Mouse (Mus musculus) left cerebral cortex, adult 2 months (tissue): ENCODE results near the gene Shroom1. TPM values are rescaled to one million over a fixed set of nuclear protein-coding genes. Genes with fewer than 3 reads are reported as not detected.
A peak's percentile ranks its signal among the peaks of the same experiment; 100 is the strongest.

Experiments used
- DNase-seq, 2 experiments: peaks; one replicate each; pipeline ENCODE4 v3.0.0; 2021 to 2022; ENCODE audit warnings: low spot score in 2 of 2, mixed read lengths in 1 of 2; ENCODE audit errors: extremely low spot score in 1 of 2
- H3K27ac ChIP-seq: fragments of 200-600 bp; 2 replicates; pipeline ENCODE4 v1.8.1; 2022
- H3K4me3 ChIP-seq: fragments of 200-600 bp; 2 replicates; pipeline ENCODE4 v1.8.1; 2022
- CTCF ChIP-seq: fragments of 200-600 bp; IDR thresholded peaks from 2 replicates; pipeline ENCODE4 v1.8.1; 2022; ENCODE audit warnings: antibody characterized with exemption, mild to moderate bottlenecking, moderate library complexity
- intact Hi-C: fragments of 180-260 bp; cut with DNase I; formaldehyde crosslinking; loops from one replicate; pipeline ENCODE4 v1.15.1; 2025
- total RNA-seq, 2 experiments: library from RNA; stranded (reverse); gene quantifications; 2 replicates each; pipeline ENCODE4 v1.2.3; 2021

The Shroom1 gene
- total RNA-seq, 2 experiments from 2014 or later: 5.4 to 6.3 TPM

DNA sequence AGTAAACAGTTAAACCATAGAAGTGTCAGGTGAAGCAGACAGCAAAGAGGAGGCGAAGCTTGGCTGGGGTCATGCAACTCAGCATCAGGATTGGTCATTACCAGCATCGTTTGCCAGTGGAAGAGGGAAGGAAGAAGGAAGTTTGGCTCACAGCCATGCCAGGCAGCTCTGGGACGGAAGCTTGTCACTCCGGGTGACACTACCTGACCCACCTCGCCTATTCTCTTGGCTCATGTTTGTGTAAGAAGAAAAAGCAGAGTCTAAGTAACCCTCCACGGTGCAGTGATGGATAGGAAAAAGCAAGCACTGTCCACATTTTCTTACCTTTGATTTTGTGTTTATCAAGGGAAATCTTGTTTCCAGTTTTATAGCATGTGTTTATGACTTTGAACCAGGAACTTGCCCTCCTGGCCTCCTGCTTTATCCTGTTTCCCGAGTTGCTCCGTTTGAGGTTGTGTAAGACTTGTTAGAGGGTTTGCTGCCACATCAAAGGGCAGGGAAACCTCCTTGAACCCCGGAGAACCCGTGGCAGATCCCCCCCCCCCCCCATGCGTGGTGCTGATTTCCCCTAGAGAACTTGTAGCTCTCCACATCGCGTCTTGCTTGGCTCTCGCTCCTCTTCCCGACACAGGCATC lies 6.8 kb upstream of the Shroom1 start:
- intact Hi-C loops: loop anchor here (10.0 kb wide), 1 partner anchor 1035 kb away; no protein-coding TSS in a partner anchor
- DNase-seq: no peak
- no peak overlapping the region for H3K4me3 ChIP-seq
- TF ChIP-seq CTCF: no peak
- no peak overlapping the region for H3K27ac ChIP-seq

DNA sequence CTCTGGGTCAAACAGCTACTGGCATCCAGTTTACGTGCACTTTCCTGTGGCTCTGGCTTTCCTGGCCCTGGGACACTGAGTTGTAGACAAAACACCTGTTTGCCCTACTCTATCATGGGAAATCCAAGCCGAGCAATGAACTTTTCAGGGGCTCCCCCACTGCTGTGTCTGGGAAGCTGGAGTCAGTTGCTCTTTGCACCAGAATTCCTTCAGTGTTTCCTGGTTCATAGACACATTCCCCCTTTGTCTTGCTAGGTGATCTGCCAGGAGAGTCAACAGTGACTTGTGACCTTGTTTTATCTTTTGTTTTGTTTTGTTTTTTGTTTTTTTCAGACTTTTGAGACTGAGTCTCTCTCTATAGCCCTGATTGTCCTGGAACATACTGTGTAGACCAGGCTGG lies 5.6 kb upstream of the Shroom1 start:
- H3K4me3 ChIP-seq: no peak overlapping the region
- intact Hi-C loops: loop anchor here (10.0 kb wide), 1 partner anchor 1037 kb away; no protein-coding TSS in a partner anchor
- no peak for TF ChIP-seq CTCF
- H3K27ac ChIP-seq: no peak overlapping the region
- no peak for DNase-seq

DNA sequence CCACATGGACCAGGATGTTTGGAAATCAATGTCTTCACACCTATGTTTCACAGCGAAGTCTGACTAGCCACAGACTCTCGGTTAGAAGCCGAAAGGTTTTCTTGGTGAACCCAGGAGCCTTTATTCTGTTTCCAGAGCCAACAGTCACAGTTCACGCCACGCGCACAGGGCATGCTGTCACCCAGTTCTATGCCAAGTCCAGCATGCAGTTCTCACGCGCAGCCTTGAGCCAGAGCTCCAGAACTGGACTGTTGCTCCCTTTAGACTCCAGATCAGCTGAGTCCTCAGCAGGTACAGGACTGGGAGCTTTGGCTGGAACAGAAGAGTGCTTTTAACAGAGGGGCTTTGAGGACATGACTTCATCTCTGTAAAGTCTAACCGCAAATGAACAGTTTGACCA lies 4.6 kb upstream of the Shroom1 start:
- TF ChIP-seq CTCF: no peak
- Histone ChIP-seq H3K4me3 (no peak overlapping the region), H3K27ac (no peak overlapping the region)
- intact Hi-C loops: loop anchor here (10.0 kb wide), 1 partner anchor 1038 kb away; no protein-coding TSS in a partner anchor
- no peak for DNase-seq

DNA sequence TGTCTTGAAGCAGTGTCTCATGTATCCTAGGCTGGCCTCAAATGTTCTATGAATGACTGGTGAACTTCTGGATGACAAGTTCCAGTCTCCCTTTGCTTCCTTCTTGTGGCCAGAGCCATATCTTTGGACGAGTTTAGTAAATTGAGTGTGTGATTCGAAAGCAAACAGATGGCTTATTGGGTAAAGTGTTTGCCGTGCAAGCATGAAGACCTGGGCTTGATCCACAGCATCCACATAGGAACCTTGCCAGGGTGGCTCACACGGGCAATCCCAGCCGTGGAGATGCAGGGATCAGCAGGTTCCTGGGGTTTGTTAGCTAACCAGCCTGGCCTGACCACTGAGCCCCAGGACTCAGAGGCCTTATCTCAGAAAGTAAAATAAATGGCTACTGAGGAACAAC lies 4.0 kb upstream of the Shroom1 start:
- intact Hi-C loops: loop anchor here (10.0 kb wide), 1 partner anchor 1038 kb away; no protein-coding TSS in a partner anchor
- no peak for DNase-seq
- no peak for TF ChIP-seq CTCF
- Histone ChIP-seq H3K27ac (no peak overlapping the region), H3K4me3 (no peak overlapping the region)

DNA sequence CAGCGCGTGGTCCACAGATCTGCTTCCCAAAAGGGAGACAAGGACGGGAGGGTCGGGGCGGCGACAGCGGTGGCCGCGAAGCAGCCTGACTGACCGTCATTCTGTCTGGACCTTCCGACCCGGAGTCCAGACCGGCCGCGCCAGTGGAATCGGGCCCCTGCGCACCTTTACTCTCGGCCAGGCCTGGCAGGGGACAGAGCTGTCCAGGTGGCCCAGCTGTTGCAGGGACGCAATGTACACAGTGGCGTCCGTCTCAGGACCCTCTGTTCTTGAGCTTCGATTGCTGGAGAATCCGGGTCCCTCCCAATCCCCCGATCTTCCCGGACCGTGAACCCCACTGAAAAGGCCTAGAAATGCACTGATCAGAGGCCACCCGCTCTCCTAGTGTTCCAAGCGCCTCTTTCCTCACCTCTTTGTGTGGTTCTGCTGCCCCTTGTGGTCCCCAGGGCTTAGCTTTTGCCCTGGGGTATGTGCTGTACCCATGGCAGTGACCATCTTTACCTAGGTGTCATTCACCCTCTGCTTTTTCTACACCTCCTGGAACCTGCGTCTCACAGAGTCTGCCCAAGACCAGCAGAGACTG lies 458 bp downstream of the Shroom1 start:
- TF ChIP-seq CTCF: peak; percentile 21
- intact Hi-C loops: loop anchor here (10.0 kb wide), 1 partner anchor 1043 kb away; no protein-coding TSS in a partner anchor
- H3K27ac ChIP-seq: peak overlapping the region; percentile 71
- DNase-seq: no peak
- H3K4me3 ChIP-seq: peak overlapping the region; percentile 60

DNA sequence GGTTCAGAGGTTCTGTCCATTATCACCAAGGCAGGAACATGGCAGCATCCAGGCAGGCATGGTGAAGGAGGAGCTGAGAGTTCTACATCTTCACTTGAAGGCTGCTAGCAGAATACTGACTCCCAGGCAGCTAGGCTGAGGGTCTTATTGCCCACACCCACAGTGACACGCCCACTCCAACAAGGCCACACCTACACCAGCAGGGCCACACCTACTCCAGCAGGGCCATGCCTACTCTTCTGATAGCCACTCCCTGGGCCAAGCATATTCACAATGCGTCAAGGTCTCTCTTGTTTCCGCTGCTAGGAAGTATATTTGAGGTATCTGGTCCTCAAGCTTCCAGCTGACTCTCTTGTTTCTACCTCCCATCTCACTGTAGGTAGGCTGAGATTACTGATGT lies 2.0 kb downstream of the Shroom1 start:
- no peak overlapping the region for H3K27ac ChIP-seq
- no peak for TF ChIP-seq CTCF
- no peak for DNase-seq
- no peak overlapping the region for H3K4me3 ChIP-seq
- intact Hi-C loops: loop anchor here (10.0 kb wide), 1 partner anchor 1044 kb away; no protein-coding TSS in a partner anchor

DNA sequence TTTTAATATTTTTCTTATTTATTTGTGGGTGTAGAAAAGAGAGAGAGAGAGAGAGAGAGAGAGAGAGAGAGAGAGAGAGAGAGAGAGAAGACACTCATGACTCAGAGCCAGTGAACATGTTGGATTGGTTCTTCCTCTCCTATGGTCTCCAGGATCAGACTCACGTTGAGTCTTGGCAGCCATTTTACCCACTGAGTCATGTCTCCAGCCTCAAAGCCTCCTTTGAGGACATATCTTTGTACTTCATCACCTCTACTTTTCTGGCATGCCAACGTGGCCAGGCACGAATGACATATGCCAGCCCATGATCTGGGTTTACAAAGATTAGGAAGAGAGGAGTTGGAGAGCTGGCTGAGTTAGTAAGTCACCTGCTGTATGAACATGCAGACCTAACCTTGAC lies 3.2 kb downstream of the Shroom1 start:
- H3K27ac ChIP-seq: no peak overlapping the region
- H3K4me3 ChIP-seq: no peak overlapping the region
- intact Hi-C loops: loop anchor here (10.0 kb wide), 1 partner anchor 385 kb away; no protein-coding TSS in a partner anchor
- no peak for TF ChIP-seq CTCF
- no peak for DNase-seq

DNA sequence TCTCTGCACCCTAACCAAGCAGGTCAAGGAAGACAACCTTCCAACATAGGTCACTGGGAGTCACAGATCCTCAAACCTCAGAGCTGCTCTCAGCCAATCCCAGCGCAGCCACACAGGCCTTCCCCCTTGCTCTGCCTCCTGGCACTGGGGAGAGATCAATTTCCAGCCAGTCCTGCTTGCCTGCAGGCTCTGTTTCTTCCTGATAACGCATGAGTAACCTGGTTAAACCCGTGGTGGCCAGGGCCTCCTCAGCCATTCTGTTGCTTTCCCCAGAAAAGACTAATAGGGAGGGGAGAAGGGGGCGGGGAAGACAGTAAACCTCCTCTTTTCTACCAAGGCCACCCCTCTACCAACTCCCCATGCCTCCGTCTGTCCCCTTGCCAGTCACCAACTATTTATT lies 4.7 kb downstream of the Shroom1 start:
- no peak for TF ChIP-seq CTCF
- H3K27ac ChIP-seq: no peak overlapping the region
- no peak for DNase-seq
- intact Hi-C loops: loop anchor here (10.0 kb wide), 1 partner anchor 383 kb away; no protein-coding TSS in a partner anchor
- H3K4me3 ChIP-seq: no peak overlapping the region

DNA sequence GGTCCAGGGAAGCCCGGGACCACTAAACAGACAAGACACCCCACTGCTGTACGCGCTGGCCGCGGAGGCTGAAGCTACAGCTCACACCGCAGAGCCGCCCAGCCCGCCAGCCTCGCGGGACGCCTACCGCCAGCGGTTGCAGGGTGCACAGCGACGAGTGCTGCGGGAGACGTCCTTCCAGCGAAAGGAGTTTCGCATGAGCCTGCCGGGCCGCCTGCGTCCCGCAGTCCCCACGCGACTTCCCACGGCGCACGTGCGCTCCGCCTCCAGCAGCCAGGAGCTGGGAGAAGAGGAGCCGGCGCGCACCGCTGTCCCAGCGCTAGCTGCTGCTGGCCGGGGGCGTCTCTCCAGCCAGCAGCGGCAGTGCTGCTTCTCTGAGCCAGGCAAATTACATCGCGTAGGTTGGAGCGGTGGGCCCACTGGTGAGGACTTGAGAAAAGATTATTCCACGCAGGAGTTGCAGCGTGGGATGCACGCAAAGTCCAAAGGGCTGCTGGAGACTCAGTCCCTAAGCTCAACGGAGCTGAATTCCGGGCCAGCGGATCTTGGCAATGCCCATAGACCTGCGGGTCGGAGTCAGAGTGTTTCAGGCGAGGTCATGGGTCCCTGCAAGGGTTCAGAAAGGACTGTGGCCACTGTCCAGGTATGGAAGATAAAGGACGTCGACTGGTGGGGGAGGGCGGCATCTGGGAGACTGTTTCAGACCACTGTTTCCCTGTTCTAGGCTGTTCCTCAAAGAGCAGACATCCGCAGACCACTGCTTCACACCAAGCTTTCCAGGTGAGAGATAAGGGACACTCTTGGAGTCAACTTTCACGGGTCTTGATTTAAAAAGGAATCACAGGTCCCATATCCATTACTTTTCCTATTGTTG lies 6.8 kb downstream of the Shroom1 start:
- Histone ChIP-seq H3K27ac (peak overlapping the region; percentile 74), H3K4me3 (peak overlapping the region; percentile 49)
- intact Hi-C loops: loop anchor here (10.0 kb wide), 1 partner anchor 381 kb away; no protein-coding TSS in a partner anchor
- TF ChIP-seq CTCF: no peak
- DNase-seq: peak; percentile 75 to 78

DNA sequence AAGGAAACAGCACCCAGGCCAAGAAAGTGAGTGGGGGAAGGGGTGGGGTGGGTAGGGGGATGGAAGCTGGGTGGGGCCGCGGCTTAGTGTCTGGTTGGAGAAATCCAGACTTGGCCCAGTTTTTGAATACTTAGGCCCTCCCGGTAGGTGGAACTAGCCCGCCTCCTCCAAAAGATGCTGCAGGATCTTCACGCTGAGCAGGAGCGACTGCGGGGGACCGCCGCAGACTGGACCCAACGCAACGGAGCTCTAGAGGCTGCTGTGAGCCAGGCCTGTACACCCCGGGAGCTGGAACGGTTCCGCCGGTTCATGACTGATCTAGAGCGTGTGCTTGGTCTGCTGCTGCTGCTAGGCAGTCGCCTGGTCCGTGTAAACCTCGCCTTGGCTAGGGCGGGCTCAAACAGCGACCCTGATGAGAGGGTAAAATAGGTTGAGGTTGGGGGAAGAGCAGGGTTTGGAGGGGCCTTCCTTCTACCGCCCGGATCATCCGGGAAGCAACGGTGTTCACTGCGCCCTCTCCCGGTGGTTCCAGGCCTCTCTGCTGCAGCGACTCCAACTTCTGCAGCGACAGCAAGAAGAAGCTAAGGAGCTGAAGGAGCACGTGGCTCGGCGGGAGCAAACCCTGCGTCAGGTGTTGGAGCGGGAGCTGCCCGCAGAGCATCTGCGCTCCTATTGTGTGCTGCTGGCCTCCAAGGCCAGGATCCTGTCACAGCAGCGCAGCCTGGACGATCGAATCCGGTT lies 9.4 kb downstream of the Shroom1 start:
- peak overlapping the region; percentile 77 for H3K27ac ChIP-seq
- intact Hi-C loops: loop anchor here (10.0 kb wide), 1 partner anchor 378 kb away; no protein-coding TSS in a partner anchor
- H3K4me3 ChIP-seq: peak overlapping the region; percentile 38
- peak; percentile 85 to 86 for DNase-seq
- TF ChIP-seq CTCF: peak; percentile 85
